Mouse (Mus musculus) lung, embryonic 14.5 days (tissue): Measurements from ENCODE around the gene Arhgap6. TPM values are rescaled to one million over a fixed set of nuclear protein-coding genes. Genes with fewer than 3 reads are reported as not detected.
A peak's percentile ranks its signal among the peaks of the same experiment; 100 is the strongest.

Source experiments
- ATAC-seq: fragments of 200-750 bp; cut with Nextera tagmentation; 2 replicates; pipeline ENCODE4 v1.8.0; 2017; ENCODE audit warnings: mild to moderate bottlenecking, moderate TSS enrichment, moderate library complexity; ENCODE audit not compliant: insufficient read depth
- DNase-seq: peaks from one replicate; pipeline ENCODE4 v3.0.0-alpha.2; 2015
- H3K27ac ChIP-seq: fragments of 300-500 bp; sonication (generic); 2 replicates; pipeline ENCODE4 v1.5.1; 2014; ENCODE audit warnings: low read depth, mild to moderate bottlenecking, moderate library complexity
- H3K27me3 ChIP-seq: fragments of 300-500 bp; sonication (generic); 2 replicates; pipeline ENCODE4 v1.6.1; 2014; ENCODE audit warnings: low read length, control low read depth; ENCODE audit not compliant: insufficient read depth
- H3K36me3 ChIP-seq: fragments of 300-500 bp; sonication (generic); 2 replicates; pipeline ENCODE4 v1.6.1; 2014; ENCODE audit warnings: control low read depth; ENCODE audit not compliant: insufficient read depth
- H3K4me1 ChIP-seq: fragments of 300-500 bp; sonication (generic); 2 replicates; pipeline ENCODE4 v1.6.1; 2014; ENCODE audit warnings: antibody characterized with exemption, control low read depth; ENCODE audit not compliant: insufficient read depth
- H3K4me2 ChIP-seq: fragments of 300-500 bp; sonication (generic); 2 replicates; pipeline ENCODE4 v1.6.1; 2014; ENCODE audit warnings: mild to moderate bottlenecking
- H3K4me3 ChIP-seq: fragments of 300-500 bp; sonication (generic); 2 replicates; pipeline ENCODE4 v1.5.1; 2014; ENCODE audit warnings: low read depth, low read length
- H3K9ac ChIP-seq: fragments of 300-500 bp; sonication (generic); 2 replicates; pipeline ENCODE4 v1.6.1; 2014
- H3K9me3 ChIP-seq: fragments of 300-500 bp; sonication (generic); 2 replicates; pipeline ENCODE4 v1.6.1; 2016; ENCODE audit warnings: low read depth, low read length, control low read depth
- CTCF ChIP-seq: IDR thresholded peaks from 2 replicates; pipeline ENCODE4 v1.5.1; 2016; ENCODE audit warnings: antibody characterized with exemption, low read depth
- WGBS: fragments of 180-500 bp; shearing (Covaris S2); extraction: QIAGEN DNeasy Blood & Tissue Kit; methylation state at CpG from one replicate; pipeline ENCODE4 v1.1.7; 2014; 5-methylcytosine and 5-hydroxymethylcytosine counted together
- polyA plus RNA-seq: library from polyadenylated mRNA; unstranded; fragments of >200 nt; fragmentation: Nextera tagmentation; extraction: Ambion mirVana; gene quantifications from 2 replicates; pipeline ENCODE4 v1.2.1, GENCODE M21; 2014

The Arhgap6 gene
- polyA plus RNA-seq, 1 experiment from 2014 or later, result 21.7 TPM

GRCm38 (mm10) chrX:169047595-169047994 is 252.7 kb downstream of the Arhgap6 start:
- no peak overlapping the region for H3K9ac ChIP-seq
- H3K4me2 ChIP-seq, result no peak overlapping the region
- no peaks in the 10 kb centered on the region for H3K27me3 ChIP-seq
- H3K27ac ChIP-seq, result no peak overlapping the region
- TF ChIP-seq CTCF, result no peak
- 36% methylated on average over 3 of the region's 3 CpGs for WGBS
- no peaks in the 10 kb centered on the region for H3K9me3 ChIP-seq
- H3K4me1 ChIP-seq, result no peaks in the 10 kb centered on the region
- no peaks in the 10 kb centered on the region for H3K36me3 ChIP-seq
- DNase-seq (no peak), ATAC-seq (no peak)
- no peak overlapping the region for H3K4me3 ChIP-seq

- Histone ChIP-seq H3K27ac (no peak overlapping the region), H3K9me3 (no peaks in the 10 kb centered on the region), H3K9ac (no peak overlapping the region), H3K4me2 (no peak overlapping the region), H3K4me1 (no peaks in the 10 kb centered on the region), H3K27me3 (no peaks in the 10 kb centered on the region), H3K36me3 (no peaks in the 10 kb centered on the region), H3K4me3 (no peak overlapping the region)
- DNase-seq, result no peak
- no peak for TF ChIP-seq CTCF
- ATAC-seq, result no peak
Observed at GRCm38 (mm10) chrX:169049550-169049949, 254.7 kb downstream of the Arhgap6 start.

GRCm38 (mm10) chrX:169053907-169054476 is 259.1 kb downstream of the Arhgap6 start:
- 23% methylated on average over 5 of the region's 5 CpGs for WGBS
- H3K27ac ChIP-seq, result peak overlapping the region; percentile 50; the same call in 1 of the 2 replicates
- peak; percentile 53 for DNase-seq

GRCm38 (mm10) chrX:169062555-169062954 is 267.7 kb downstream of the Arhgap6 start:
- ATAC-seq (no peak), DNase-seq (no peak)
- Histone ChIP-seq H3K4me3 (no peak overlapping the region), H3K9ac (no peak overlapping the region), H3K27ac (no peak overlapping the region), H3K4me2 (no peak overlapping the region), H3K4me1 (no peaks in the 10 kb centered on the region), H3K27me3 (no peaks in the 10 kb centered on the region), H3K9me3 (no peaks in the 10 kb centered on the region), H3K36me3 (no peaks in the 10 kb centered on the region)
- no peak for TF ChIP-seq CTCF

More at GRCm38 (mm10) chrX:169053907-169054476, 259.1 kb downstream of the Arhgap6 start:
- Histone ChIP-seq H3K9me3 (no peaks in the 10 kb centered on the region), H3K27me3 (no peaks in the 10 kb centered on the region), H3K9ac (no peak overlapping the region), H3K36me3 (no peaks in the 10 kb centered on the region), H3K4me1 (no peaks in the 10 kb centered on the region), H3K4me3 (no peak overlapping the region), H3K4me2 (no peak overlapping the region)
- TF ChIP-seq CTCF, result no peak
- peak; percentile 56; the same call in 1 of the 2 replicates for ATAC-seq

- Histone ChIP-seq H3K9ac (no peak overlapping the region), H3K27ac (no peak overlapping the region), H3K9me3 (no peaks in the 10 kb centered on the region), H3K36me3 (no peaks in the 10 kb centered on the region), H3K27me3 (no peaks in the 10 kb centered on the region), H3K4me1 (no peaks in the 10 kb centered on the region), H3K4me2 (no peak overlapping the region), H3K4me3 (no peak overlapping the region)
- 53% methylated on average over 3 of the region's 3 CpGs for WGBS
- no peak for DNase-seq
- no peak for TF ChIP-seq CTCF
- no peak for ATAC-seq
Observed at GRCm38 (mm10) chrX:169065298-169065697, 270.4 kb downstream of the Arhgap6 start.

GRCm38 (mm10) chrX:169065922-169066321 is 271.0 kb downstream of the Arhgap6 start:
- Histone ChIP-seq H3K9me3 (no peaks in the 10 kb centered on the region), H3K27ac (no peak overlapping the region), H3K27me3 (no peaks in the 10 kb centered on the region), H3K4me1 (no peaks in the 10 kb centered on the region), H3K4me2 (no peak overlapping the region), H3K36me3 (no peaks in the 10 kb centered on the region), H3K4me3 (no peak overlapping the region), H3K9ac (no peak overlapping the region)
- DNase-seq (no peak), ATAC-seq (no peak)
- 57% methylated on average over 1 of the region's 1 CpGs for WGBS
- no peak for TF ChIP-seq CTCF

GRCm38 (mm10) chrX:169075020-169075419 is 280.1 kb downstream of the Arhgap6 start:
- Histone ChIP-seq H3K4me2 (no peak overlapping the region), H3K36me3 (no peaks in the 10 kb centered on the region), H3K9ac (no peak overlapping the region), H3K4me1 (no peaks in the 10 kb centered on the region), H3K27me3 (no peaks in the 10 kb centered on the region), H3K4me3 (no peak overlapping the region), H3K27ac (no peak overlapping the region), H3K9me3 (no peaks in the 10 kb centered on the region)
- DNase-seq (no peak), ATAC-seq (no peak)
- 66% methylated on average over 2 of the region's 2 CpGs for WGBS
- no peak for TF ChIP-seq CTCF

- no peak overlapping the region for H3K4me2 ChIP-seq
- no peak for TF ChIP-seq CTCF
- ATAC-seq, result no peak
- no peaks in the 10 kb centered on the region for H3K4me1 ChIP-seq
- no peaks in the 10 kb centered on the region for H3K27me3 ChIP-seq
- no peak for DNase-seq
- no peak overlapping the region for H3K4me3 ChIP-seq
- no peak overlapping the region for H3K9ac ChIP-seq
- no peak overlapping the region for H3K27ac ChIP-seq
- no peaks in the 10 kb centered on the region for H3K9me3 ChIP-seq
- WGBS, result 78% methylated on average over 3 of the region's 3 CpGs
- no peaks in the 10 kb centered on the region for H3K36me3 ChIP-seq
Observed at GRCm38 (mm10) chrX:169081609-169082008, 286.7 kb downstream of the Arhgap6 start.
